Mouse (Mus musculus) stomach, postnatal 0 days (tissue): ENCODE data around the gene Ripk1.

ENCODE experiments used
- CTCF ChIP-seq: IDR thresholded peaks from 2 replicates; pipeline ENCODE4 v1.5.1; 2016; ENCODE audit warnings: antibody characterized with exemption, low read depth, mild to moderate bottlenecking, moderate library complexity
- EP300 ChIP-seq: optimal IDR thresholded peaks from 2 replicates; pipeline ENCODE3; 2016; ENCODE audit warnings: antibody characterized with exemption

- TF ChIP-seq CTCF, result no peak
- TF ChIP-seq EP300, result no peak
Observed at GRCm38 (mm10) chr13:34054983-34055382, 52.8 kb downstream of the Ripk1 start.
